Mouse (Mus musculus) lung, postnatal 0 days (tissue): ENCODE measurements around the gene Fyn.
A peak's percentile ranks its signal among the peaks of the same experiment; 100 is the strongest.

Experiments
- CTCF ChIP-seq: IDR thresholded peaks from 2 replicates; pipeline ENCODE4 v1.5.1; 2016; ENCODE audit warnings: antibody characterized with exemption, mild to moderate bottlenecking
- EP300 ChIP-seq: IDR thresholded peaks from 2 replicates; pipeline ENCODE4 v1.6.1; 2016; ENCODE audit warnings: antibody characterized with exemption, mild to moderate bottlenecking, control low read depth

DNA sequence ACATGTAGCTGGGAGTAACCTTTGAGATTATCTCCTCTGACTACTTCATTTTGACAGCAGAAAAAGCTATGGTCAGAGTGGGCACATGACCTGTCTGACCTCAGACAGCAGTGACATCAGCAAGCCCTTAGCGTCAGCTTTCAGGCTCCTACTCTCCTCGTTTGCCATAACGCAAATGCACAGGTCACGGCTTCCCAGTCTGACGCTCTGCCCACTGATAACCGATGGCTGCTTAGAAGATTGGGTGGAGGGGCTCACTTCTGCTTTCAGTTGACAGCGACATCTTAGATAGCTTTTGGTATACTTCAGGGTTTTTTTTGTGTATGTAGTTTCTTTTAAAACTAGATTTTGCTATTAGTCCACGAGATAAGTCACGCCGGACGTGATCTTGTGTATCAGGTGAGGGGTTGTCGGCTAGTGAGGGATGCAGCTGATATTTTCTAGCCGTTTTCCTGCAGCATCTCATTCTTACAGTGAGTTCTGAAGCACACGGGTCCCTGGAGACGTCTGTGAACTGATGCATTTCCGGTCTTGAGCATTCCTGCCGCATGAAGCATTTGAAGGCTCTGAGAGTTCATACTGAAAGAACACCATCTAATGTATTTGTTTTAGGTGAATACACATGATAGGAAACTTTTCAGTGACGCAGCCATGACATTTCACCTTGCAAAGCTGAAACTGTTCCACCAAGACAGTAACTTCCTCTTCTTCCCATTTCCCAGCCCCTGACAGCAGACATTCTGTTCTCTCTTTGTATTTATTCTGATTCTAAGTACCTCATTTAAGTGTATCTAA lies 44.4 kb downstream of the Fyn start:
- TF ChIP-seq EP300 (0 out of 2 replicates have a peak, but pooled peaks have one; percentile 44), CTCF (no peak)
